Mouse (Mus musculus): ENCODE measurements around the gene Nat14.

Gene Nat14

DNA sequence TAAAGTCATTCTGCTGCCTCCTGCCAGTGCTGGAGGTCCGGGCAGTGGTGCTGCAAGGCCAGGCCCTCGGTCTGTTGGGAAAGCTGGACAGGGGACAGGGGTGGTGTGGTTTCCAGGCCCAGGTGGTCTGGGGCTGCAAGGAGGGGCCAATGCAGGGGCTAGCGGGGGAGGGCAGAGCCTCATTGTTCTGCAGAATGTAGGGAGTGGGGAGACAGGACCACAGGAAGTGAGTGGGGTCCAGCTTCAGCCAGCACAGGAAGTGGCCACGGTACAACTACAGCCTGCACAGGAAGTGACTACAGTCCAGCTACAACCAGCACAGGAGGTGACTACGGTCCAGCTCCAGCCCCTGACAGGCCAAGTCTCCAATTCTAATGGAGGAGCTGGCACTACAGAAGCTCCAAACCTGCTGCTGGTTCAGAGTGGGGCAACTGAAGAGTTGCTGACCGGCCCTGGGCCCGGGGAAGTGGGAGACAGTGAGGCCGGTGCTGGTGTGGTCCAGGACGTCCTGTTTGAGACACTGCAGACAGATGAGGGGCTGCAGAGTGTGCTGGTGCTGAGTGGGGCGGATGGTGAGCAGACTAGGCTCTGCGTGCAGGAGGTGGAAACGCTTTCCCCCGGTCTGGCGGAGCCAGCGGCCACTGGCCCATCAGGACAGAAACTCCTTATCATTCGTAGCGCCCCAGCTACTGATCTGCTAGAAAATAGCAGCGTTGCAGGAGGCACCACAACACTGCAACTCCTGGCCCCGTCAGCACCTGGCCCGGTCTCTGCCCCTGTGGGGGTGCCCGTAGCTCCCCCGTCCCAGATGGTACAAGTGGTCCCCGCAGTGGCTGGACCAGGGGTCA is 628 bp upstream of the Nat14 start:
- DNase-seq: no peak

DNA sequence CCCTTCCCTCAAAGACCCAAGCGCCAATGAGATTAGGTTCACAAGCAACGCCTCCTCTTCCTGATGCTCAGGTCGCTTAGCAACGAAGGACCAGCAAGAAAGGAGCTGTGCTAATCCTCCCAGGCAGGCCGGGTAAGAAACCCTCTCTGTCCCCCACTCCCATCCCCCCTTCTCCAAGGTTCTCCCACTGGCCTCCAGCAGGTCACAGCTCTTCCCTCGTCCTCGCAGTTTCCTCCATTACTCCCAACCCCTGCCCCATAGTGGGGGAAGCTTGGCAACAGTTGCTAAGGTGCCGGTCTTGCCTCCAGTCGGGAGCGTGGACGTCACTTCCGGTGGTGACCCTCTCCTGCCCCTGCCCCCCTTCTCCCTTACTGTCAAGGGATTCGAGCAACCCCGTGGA is 680 bp downstream of the Nat14 start:
- DNase-seq: peak; percentile 81

DNA sequence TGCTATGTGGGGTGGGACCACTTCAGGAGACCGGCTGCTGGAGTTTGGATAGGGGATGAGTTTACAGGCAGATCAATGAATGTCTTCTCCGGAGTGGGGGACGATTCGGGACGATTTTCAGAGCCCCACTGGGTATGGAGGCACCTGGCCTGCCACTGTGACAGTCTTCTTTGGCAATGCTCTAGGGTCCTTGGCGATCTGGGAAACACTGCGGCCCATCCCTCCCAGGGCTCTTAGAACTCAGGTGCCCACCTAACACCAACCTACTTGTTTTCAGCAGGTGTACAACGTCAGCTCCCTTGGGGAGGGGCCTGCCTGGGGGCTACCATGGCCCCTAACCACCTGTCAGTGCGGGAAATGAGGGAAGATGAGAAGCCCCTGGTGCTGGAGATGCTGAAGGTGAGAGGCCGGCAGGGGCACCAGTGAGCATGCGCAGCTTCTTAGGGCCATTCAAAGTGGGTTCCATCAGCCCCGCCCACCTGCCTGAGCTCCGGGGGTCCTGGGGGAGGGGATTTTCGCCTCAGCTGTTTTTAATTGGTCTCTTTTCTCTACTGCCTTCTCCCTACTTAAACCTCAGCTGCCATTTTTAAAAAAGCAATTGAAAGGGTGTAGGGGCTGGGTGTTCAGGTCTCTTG is 1.2 kb downstream of the Nat14 start:
- DNase-seq: peak; percentile 82

DNA sequence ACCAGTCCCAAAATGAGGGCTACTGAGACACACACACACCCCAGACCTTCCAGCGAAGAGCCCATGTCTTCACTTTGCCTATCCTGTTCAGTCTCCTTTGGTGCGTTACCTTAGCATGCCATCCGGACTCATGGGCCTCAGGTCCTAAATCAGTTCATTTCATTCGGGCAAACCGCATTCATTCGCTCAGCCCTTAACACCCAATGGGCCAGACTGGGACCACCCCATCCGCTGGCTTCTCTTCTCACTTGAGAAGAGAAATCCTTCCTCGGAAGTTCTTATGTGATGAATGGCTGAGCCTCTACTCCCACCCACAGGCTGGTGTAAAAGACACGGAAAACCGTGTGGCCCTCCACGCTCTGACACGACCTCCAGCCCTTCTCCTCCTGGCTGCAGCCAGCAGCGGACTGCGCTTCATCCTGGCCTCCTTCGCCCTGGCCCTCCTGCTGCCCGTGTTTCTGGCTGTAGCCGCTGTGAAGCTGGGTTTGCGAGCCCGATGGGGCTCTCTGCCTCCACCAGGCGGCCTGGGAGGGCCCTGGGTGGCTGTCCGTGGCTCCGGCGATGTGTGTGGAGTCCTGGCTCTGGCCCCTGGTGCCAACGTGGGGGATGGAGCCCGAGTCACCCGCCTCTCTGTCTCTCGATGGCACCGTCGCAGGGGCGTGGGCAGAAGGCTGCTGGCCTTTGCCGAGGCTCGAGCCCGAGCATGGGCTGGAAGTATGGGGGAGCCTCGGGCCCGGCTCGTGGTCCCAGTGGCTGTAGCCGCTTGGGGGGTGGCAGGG is 1.9 kb downstream of the Nat14 start:
- DNase-seq: peak; percentile 69

DNA sequence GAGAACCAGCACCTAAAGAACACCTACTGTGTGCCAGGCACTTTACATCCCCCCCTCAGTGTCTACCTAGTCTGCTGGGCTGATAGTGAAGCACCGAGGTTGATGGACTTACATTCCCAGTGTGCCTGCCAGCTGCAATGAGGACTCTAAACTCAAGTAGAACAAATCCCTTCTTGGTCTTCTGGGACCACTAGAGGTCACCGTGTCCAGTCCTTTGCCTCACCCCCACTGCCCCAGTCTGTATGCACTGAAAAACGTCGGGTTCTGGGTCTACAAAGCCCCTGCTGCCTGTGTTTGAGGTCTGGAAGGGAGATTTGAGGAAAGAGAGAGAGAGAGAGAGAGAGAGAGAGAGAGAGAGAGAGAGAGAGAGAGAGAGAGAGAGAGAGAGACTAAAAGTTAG is 2.7 kb downstream of the Nat14 start:
- DNase-seq: no peak

DNA sequence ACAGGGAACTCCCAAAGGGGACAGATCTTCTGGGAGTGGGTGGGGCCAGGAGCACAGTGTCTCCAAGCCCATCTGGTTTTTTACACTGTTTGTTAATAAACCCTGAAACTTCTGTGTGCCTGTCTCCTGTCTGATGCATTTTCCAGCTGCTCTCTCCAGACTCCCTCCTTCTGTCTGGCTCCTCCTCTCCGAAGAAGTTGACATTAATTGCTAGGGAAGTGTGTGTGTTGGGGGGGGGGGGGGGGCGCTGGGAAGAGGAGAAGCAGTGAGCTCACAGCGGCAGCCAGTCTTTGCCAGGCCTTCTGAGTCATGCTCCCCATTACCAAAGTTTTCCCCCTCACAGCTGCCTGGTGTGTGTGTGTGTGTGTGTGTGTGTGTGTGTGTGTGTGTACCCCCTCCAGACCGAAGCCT is 3.1 kb downstream of the Nat14 start:
- DNase-seq: no peak

DNA sequence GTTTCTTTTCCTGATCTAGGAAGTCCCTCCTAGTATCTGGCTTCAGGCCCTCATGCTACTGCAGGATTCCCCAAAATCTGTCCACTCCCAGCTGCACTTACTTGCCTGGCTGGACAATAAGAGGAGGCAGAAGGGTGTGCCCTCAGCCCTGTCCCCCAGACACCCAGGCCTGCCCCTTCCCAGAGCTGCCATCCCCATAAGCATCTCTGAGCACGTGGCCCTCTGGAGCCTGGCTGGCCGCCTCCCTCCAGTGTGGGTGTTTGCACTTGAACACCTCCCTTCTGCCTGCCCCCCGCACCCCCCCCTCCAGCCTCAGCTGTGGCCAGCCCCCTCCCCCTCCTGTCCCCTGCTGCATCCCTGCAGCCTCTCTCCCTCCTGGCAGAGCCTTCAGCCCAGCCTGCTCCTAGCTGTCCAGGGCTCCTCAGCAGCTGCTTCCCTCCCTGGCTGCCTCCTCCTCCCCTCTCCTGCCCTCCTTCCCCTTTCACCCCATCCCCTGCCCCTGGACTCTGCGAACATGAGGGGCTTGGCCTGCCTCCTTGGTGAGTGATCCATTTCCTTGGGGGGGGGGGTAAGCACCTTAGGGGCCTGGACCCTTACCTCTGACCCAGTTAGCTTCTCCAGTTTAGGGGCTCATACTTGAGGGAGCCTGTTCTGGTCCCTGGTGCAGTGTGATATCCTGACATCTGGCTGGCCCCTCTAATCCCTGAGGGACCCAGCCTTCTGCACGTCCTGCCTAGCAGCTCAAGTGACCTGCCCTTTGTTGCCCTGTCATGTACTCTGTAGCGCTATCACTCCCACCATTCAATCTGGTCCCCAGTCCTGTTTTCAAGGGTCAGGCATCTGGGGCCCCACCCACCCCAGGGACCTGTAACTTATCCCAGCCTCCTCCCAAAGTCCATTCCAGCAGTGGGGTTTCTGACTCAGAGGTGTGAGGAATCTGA is 3.9 kb downstream of the Nat14 start, which contains the start of gene Ssc5d:
Ssc5d (plus strand) TSS at position 345 of the 941 bp plus-strand sequence.
- no peak for DNase-seq

DNA sequence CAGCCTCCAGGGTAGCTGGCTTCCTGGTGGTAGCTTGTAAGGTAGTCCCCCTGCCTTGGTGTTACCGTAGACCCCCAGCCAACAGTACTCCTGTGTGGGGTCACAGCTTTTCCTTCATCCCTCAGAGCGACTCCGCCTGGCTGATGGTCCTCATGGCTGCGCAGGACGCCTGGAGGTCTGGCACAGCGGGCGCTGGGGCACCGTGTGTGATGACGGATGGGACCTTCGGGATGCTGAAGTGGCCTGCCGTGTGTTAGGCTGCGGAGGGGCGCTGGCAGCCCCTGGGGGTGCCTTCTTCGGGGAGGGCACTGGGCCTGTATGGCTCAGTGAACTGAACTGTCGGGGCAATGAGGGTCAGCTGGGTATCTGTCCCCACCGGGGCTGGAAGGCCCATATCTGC is 5.0 kb downstream of the Nat14 start:
- DNase-seq: no peak

DNA sequence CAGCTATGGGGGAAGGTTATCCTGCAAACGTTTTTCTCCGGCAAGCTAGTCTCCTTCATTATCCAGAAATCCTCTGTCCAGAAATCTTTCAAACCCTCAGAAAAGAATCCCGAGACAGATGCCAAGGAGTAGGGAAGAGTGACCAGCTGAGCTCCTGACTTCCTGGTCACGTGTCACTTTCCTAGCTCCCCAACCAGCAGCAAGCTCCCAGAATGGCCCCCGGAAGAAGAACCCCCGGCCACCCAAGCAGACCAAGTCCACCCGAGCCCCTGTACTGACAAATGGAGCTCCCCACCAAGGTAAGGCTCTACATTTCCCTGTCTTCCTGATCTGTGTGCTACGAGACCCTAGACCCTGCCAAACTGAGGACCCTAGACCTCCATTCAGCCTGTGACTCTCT is 5.9 kb downstream of the Nat14 start:
- no peak for DNase-seq

DNA sequence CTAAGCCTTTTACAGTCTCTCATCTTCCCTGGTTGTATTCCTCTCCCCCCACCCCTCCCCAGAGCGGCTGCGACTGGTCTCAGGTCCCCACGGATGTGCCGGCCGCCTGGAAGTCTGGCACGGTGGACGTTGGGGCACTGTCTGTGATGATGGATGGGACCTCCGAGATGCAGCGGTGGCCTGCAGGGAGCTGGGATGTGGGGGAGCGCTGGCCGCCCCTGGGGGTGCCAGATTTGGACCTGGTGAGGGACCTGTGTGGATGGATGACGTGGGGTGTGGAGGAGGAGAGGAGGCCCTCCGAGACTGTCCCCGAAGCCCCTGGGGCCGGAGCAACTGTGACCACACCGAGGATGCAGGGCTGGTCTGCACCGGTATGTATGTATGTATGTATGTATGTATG is 6.5 kb downstream of the Nat14 start:
- DNase-seq: no peak

DNA sequence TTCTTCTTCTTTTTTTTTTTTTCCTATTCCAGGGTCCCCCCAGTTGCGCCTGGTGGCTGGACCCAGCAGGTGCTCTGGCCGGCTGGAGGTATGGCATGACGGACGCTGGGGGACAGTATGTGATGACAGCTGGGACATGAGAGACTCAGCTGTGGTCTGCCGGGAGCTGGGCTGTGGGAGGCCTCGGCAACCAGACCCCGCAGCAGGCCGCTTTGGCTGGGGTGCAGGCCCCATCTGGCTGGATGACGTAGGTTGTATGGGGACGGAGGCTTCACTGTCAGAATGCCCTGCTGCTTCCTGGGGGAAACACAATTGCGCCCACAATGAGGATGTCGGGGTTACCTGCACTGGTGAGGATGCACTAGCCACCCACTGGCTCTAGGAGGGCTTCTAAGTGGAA is 11.3 kb downstream of the Nat14 start:
- no peak for DNase-seq

DNA sequence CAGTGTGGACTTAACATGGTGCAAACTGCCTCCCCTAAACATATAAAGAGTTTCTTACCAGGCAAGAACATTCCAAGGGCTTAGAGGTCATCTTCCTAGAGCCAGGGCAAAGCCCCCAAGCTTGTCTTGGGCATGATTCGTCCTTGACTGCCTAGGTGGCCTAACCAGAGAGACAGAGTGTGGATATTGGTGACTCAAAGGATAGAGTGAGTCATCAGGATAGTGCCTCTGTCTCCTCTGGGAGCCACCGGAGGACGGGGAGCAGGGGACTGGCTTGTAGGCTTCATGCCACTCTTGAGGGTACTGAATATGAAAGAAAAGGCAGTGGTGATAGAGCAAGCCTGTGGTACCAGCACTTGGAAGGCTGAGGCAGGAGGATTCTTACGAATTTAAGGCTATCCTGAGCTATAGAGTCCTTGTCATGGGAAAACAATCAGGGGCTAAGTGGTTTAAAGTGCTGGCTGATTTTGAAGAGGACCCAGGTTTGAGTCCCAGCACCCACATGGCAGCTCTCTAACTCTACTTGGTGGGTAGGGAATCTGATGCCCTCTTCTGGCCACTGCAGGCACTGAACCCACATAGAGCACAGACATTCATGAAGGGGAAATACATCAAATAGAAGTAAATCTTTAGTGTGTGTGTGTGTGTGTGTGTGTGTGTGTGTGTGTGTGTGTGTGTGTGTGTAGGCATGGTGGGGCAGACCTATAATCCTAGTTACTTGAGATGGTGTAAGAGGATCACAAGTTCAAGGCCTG is 12.5 kb downstream of the Nat14 start:
- DNase-seq: no peak

DNA sequence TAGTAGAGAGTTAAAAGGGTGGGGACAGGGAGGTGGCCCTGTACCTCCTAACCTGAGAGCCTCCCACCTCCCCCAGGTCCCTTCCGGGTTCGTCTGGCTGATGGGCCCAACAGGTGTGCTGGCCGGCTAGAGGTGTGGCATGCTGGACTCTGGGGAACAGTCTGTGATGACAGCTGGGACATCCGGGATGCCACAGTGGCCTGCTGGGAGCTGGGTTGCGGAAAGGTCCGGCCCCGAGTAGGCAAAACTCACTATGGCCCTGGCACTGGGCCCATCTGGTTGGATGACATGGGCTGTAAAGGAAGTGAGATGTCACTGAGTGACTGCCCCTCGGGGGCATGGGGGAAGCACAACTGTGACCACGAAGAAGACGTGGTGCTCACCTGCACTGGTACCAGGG is 15.0 kb downstream of the Nat14 start:
- peak; percentile 7 for DNase-seq

DNA sequence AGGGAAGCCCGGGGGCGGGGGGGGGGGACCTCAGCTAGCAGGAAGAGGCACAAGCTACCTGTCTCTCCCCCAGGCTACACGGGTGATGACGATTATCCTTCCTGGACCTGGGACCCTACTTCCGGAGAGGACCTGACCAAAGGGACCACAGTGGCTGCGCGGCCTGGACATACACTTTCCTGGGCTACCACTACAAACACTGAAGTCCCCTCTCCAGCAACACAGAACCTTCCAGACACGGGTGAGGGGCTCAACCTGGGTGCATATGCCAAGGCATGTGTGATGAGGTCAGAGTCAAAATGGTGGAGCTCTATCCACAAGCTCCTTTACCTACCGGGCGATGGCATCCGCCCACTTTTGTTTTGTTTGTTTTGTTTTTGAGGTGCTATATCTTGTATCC is 15.6 kb downstream of the Nat14 start:
- DNase-seq: no peak

DNA sequence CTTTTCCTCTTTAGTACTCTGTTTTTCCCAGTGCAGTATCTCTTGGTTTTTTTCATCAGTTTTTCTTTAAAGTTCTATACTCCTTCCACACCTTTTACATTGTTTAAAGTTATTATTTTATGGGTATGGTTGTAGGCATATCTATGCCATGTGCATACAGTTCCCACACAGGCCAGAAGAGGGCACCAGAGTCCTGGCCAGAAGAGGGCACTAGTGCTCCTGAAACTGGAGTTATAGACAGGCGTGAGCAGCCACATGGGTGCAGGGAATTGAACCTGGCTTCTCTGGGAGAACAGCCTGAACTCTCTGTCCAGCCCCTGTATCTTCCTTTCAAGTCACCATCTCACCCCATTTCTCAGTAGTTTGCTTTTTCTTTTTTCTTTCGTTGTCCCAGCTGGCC is 16.6 kb downstream of the Nat14 start:
- DNase-seq: peak; percentile 65

DNA sequence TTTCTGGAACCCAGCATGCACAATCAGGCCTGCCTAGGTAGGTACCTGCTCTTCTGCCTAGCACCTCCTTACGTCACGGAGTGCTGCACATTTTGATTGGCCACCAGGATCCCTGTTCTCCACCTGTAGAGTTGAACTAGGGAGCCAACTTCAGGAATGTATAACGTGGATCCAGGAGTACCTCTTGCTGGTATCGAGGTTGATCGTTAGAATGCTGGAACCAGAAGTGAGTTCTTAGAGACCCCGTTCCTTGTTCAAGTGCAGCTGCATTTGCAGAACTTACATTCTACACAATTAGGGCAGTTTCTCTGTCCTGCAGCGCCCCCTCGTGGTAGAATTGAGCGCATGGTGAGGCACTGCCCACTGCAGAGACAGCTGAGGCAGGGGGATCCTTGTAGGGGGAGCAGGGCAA is 18.2 kb downstream of the Nat14 start:
- DNase-seq: peak; percentile 83

DNA sequence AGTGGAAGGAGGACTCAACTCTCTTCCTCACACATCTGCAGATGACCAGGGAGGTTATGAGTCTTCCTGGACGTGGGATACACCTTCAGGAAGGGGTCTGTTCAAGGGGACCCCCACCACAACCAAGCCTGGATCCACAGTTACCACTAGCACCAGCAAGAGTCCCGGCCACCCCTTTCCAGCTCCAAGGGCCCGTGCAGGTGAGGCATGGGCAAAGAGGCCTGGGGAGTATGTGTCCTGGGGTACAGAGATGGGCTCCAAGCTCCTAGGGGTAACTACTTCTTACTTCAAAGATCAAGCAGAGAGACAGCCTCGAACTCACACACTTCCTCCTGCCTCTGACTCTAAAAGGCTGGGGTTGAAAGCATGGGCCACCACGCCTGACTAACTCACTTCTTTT is 20.8 kb downstream of the Nat14 start:
- DNase-seq: no peak

DNA sequence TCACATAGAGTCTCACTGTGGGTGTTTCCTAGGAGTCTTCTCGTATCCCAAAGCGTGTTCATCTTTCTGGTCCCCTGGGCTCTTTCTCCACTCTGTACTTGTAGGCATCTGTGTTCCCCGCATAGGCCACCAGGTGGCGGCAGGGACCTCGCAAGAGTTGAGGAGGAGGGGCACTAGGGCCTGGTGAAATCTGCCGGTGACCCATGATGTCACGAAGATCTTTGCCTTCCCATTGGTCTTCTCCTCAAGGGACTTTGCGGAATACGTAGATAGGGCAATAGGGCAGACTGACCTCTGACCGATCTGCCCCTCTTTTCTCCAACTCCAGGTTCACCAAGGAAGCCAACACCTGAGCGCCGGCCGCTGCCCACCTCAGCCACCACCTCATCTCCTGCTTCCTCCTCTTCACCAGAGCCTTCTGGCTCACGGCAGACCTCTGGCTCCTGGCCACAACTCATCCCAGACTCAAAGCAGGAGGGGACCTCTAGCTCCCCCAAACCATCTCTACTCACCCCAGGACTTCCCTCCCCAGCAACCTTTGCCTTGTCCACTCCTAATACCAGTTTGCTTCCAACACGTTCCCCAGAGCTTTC is 21.5 kb downstream of the Nat14 start:
- DNase-seq: peak; percentile 98

DNA sequence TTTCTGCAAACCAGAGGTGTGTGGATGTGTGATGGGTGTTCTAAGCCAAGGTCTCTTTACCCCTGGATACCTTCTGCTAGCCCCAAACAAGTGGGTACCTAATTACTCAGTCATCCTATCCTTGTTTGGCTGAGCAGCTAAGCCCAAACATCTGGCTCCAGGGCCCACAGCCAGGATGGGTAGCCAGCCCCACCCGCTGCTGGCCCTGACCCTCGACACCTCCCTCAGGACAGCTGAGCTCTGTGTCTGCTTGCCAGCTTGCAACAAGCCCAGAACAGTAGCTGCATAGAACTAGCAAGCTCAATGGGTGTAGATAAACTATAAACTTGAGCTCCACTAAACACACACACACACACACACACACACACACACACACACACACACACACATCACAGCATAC is 26.0 kb downstream of the Nat14 start:
- DNase-seq: no peak

DNA sequence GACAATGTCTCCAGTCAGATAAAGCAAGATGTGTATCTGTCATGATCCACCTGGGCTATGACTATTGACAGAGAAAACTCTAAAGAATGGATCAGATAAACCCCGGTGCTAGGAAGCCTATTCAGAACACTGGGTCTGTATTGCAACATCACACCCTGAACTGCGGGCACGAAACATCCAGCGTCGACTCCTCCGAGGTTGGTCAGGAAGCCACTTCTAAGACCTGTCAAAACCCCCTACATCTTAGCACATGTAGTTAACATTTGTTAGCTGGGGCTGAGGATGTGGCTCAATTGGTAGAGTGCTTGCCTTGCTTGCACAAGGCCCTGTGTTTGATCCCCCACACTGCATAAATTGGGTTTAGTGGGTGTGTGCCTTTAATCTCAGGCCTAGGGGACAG is 26.6 kb downstream of the Nat14 start:
- no peak for DNase-seq

DNA sequence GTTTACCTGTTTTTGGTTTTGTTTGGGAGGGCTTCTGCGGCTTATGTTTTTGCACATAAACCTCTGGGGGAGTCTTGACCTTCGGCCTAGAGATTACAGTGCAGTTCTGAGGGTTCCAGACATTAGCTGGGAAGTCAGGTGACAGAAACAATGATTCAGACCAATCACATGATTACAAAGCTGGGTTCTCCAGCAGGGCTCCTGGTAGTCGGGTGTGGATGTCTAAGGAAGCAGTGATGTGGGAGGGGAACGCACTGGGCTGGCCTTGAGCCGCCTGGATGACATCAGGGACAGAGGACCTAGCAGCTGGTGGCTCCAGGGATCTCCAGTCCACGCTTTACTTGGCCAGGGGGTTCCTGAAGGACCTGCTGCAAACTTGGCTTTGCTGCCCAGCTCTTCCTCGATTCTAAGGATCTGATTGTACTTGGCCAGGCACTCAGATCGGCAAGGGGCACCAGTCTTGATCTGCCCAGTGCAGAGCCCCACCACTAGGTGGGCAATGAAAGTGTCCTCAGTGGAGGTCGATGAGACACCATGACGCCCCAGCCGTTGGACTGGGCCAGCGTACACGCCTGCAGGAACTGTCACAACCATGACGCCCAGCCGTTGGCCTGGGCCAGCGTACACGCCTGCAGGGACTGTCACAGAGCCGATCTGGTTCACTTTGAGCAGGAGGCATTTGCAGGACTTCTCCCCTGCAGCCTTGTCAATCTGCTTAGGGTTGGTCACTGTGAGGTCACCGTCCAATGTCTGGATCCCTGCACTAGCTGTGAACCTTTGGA is 28.9 kb downstream of the Nat14 start:
- no peak for DNase-seq
